Mouse (Mus musculus) cerebral cortex, adult 2 months (tissue): Measurements from ENCODE around the gene Pou2af1.

Experiments
- WGBS: fragments of 180-500 bp; shearing (Covaris S2); methylation state at CpG from one replicate; pipeline ENCODE4 v1.1.7; 2018; 5-methylcytosine and 5-hydroxymethylcytosine counted together

The Pou2af1 gene

GRCm38 (mm10) chr9:51225636-51226166 lies 12.2 kb downstream of the Pou2af1 start:
- 93% methylated on average over 5 of the region's 5 CpGs for WGBS

GRCm38 (mm10) chr9:51230701-51231389 lies 17.3 kb downstream of the Pou2af1 start:
- 88% methylated on average over 4 of the region's 4 CpGs for WGBS

GRCm38 (mm10) chr9:51232163-51232562 lies 18.7 kb downstream of the Pou2af1 start:
- 95% methylated on average over 8 of the region's 8 CpGs for WGBS

- WGBS, result 34% methylated on average over 12 of the region's 12 CpGs
Measured at GRCm38 (mm10) chr9:51238741-51239385, 25.4 kb downstream of the Pou2af1 start.

GRCm38 (mm10) chr9:51256780-51257502 lies 43.4 kb downstream of the Pou2af1 start:
- WGBS, result 69% methylated on average over 4 of the region's 4 CpGs

- WGBS, result 90% methylated on average over 5 of the region's 5 CpGs
Measured at GRCm38 (mm10) chr9:51258426-51258825, 44.9 kb downstream of the Pou2af1 start.

- 76% methylated on average over 5 of the region's 5 CpGs for WGBS
Measured at GRCm38 (mm10) chr9:51268852-51269251, 55.3 kb downstream of the Pou2af1 start.

GRCm38 (mm10) chr9:51271073-51271472 lies 57.6 kb downstream of the Pou2af1 start:
- WGBS, result 60% methylated on average over 8 of the region's 8 CpGs

- 84% methylated on average over 5 of the region's 5 CpGs for WGBS
Measured at GRCm38 (mm10) chr9:51272102-51272501, 58.6 kb downstream of the Pou2af1 start.

- 76% methylated on average over 9 of the region's 9 CpGs for WGBS
Measured at GRCm38 (mm10) chr9:51273581-51274154, 60.2 kb downstream of the Pou2af1 start.

GRCm38 (mm10) chr9:51274678-51275077 lies 61.2 kb downstream of the Pou2af1 start:
- 67% methylated on average over 4 of the region's 4 CpGs for WGBS

GRCm38 (mm10) chr9:51277834-51278498 lies 64.5 kb downstream of the Pou2af1 start:
- WGBS, result 17% methylated on average over 13 of the region's 13 CpGs

GRCm38 (mm10) chr9:51278500-51279381 lies 65.2 kb downstream of the Pou2af1 start, which contains the start of gene Colca2:
Gene Colca2 (minus strand): TSS chr9:51278569.
- under 1% methylated on average over 53 of the region's 53 CpGs for WGBS

GRCm38 (mm10) chr9:51286079-51286478 lies 72.6 kb downstream of the Pou2af1 start:
- WGBS, result 36% methylated on average over 2 of the region's 2 CpGs
